Mouse (Mus musculus) neural tube, embryonic 11.5 days (tissue): ENCODE measurements at regions not wholly inside any gene's neighbourhood (a gene's known extent, or its start where the extent isn't known, plus 50 kb on each side); places are given as distances from the start of the nearest gene placed in this dataset.

ENCODE experiments used
- ATAC-seq: fragments of 200-750 bp; cut with Nextera tagmentation; 2 replicates; pipeline ENCODE4 v1.8.0; 2017; ENCODE audit warnings: moderate number of reproducible peaks, mild to moderate bottlenecking, moderate TSS enrichment, moderate library complexity; ENCODE audit not compliant: insufficient read depth, low FRiP score, low TSS enrichment
- DNase-seq: peaks from one replicate; pipeline ENCODE4 v3.0.0-alpha.2; 2015; ENCODE audit warnings: low spot score
- H3K27ac ChIP-seq: fragments of 300-500 bp; sonication (generic); 2 replicates; pipeline ENCODE4 v1.5.1; 2014; ENCODE audit warnings: low read depth, mild to moderate bottlenecking, low read length
- H3K27me3 ChIP-seq: fragments of 300-500 bp; sonication (generic); 2 replicates; pipeline ENCODE4 v1.6.1; 2014; ENCODE audit warnings: mild to moderate bottlenecking, low read length, mixed read lengths; ENCODE audit not compliant: control insufficient read depth, insufficient read depth
- H3K36me3 ChIP-seq: fragments of 300-500 bp; sonication (generic); 2 replicates; pipeline ENCODE4 v1.6.1; 2014; ENCODE audit warnings: mild to moderate bottlenecking, low read length, moderate library complexity, mixed read lengths; ENCODE audit not compliant: control insufficient read depth, insufficient read depth
- H3K4me1 ChIP-seq: fragments of 300-500 bp; sonication (generic); 2 replicates; pipeline ENCODE4 v1.6.1; 2014; ENCODE audit warnings: low read length, mixed read lengths; ENCODE audit not compliant: control insufficient read depth, insufficient read depth
- H3K4me2 ChIP-seq: fragments of 300-500 bp; sonication (generic); 2 replicates; pipeline ENCODE4 v1.6.1; 2014; ENCODE audit warnings: low read depth, mild to moderate bottlenecking, moderate library complexity
- H3K4me3 ChIP-seq: fragments of 300-500 bp; sonication (generic); 2 replicates; pipeline ENCODE4 v1.5.1; 2014; ENCODE audit warnings: low read depth, low read length
- H3K9ac ChIP-seq: fragments of 300-500 bp; sonication (generic); 2 replicates; pipeline ENCODE4 v1.6.1; 2014; ENCODE audit warnings: mild to moderate bottlenecking, low read length
- H3K9me3 ChIP-seq: fragments of 300-500 bp; sonication (generic); 2 replicates; pipeline ENCODE4 v1.6.1; 2016; ENCODE audit warnings: low read length; ENCODE audit not compliant: control insufficient read depth
- WGBS: fragments of 180-500 bp; shearing (Covaris S2); extraction: QIAGEN DNeasy Blood & Tissue Kit; methylation state at CpG from one replicate; pipeline ENCODE4 v1.1.7; 2014; 5-methylcytosine and 5-hydroxymethylcytosine counted together

DNA sequence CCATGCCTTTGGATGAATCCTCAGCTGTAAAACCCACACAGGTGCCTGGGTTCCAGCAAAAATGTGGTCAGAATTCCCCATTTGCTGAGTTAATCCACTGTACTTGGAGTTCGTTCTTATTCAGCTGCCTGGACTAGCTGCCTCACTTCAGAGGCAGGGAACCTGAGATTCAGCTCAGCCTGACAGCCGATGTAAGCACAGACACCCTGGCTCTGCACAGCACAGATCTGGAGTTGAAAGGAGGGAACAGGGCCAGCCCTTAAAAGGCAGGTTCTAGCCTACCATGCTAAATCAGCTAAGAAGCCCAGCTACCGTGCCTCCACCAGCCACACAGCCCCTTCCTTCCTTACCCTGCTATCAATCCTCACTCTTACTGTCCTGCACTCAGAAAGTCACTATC lies 306.0 kb downstream of the Mroh4 start:
- Histone ChIP-seq H3K36me3 (no peaks in the 10 kb centered on the region), H3K9ac (no peak overlapping the region), H3K4me3 (no peak overlapping the region), H3K27ac (no peak overlapping the region), H3K4me2 (no peak overlapping the region), H3K4me1 (no peaks in the 10 kb centered on the region), H3K9me3 (no peaks in the 10 kb centered on the region), H3K27me3 (no peaks in the 10 kb centered on the region)
- 81% methylated on average over 3 of the region's 3 CpGs for WGBS
- DNase-seq (peak; percentile 2), ATAC-seq (no peak)

DNA sequence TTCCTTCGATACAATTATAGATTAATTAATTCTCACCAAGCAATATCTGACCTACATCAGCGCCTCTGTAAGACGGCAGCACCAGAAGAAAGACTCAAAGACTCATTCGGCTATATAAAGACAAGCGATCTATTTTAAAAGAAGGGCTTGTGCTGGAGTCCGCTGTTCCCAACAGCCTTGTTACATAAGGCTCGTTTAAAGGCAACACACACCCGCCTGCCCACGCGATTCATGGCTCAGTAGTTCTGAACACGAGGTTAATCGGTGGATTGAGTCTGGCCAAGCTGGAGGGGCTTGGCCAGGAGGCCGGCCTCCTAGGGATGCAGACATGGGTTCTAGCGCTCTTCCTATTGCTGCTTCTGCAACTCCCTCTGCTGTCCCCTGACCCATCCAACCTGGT lies 306.9 kb downstream of the Mroh4 start:
- H3K9me3 ChIP-seq = no peaks in the 10 kb centered on the region
- H3K9ac ChIP-seq = no peak overlapping the region
- 74% methylated on average over 14 of the region's 14 CpGs for WGBS
- H3K27ac ChIP-seq = no peak overlapping the region
- no peaks in the 10 kb centered on the region for H3K27me3 ChIP-seq
- no peak for ATAC-seq
- H3K4me1 ChIP-seq = no peaks in the 10 kb centered on the region
- H3K4me2 ChIP-seq = no peak overlapping the region
- H3K36me3 ChIP-seq = no peaks in the 10 kb centered on the region
- H3K4me3 ChIP-seq = no peak overlapping the region
- DNase-seq = no peak

DNA sequence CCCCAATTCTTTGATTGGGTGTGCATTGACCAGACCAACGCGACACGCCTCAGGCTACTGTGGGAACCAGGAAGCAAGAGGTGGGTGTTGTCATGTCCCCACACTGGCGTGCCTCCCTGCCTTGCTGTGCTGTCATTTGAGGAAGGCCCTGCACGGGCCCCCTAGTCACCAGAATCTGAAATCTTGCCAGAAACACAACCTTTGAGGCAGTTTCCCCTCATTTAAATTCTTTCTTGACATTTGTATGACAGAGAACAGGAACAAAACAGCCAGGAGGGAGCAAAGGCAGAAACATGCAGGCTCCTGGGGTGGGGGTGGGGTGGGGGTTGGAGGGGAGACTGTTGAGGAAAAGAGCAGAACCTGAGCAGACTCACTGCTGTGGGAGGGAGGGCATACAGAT lies 309.5 kb downstream of the Mroh4 start:
- Histone ChIP-seq H3K9ac (no peak overlapping the region), H3K4me2 (no peak overlapping the region), H3K27me3 (no peaks in the 10 kb centered on the region), H3K4me1 (no peaks in the 10 kb centered on the region), H3K4me3 (no peak overlapping the region), H3K27ac (no peak overlapping the region), H3K9me3 (no peaks in the 10 kb centered on the region), H3K36me3 (no peaks in the 10 kb centered on the region)
- DNase-seq (no peak), ATAC-seq (no peak)
- 76% methylated on average over 5 of the region's 5 CpGs for WGBS

DNA sequence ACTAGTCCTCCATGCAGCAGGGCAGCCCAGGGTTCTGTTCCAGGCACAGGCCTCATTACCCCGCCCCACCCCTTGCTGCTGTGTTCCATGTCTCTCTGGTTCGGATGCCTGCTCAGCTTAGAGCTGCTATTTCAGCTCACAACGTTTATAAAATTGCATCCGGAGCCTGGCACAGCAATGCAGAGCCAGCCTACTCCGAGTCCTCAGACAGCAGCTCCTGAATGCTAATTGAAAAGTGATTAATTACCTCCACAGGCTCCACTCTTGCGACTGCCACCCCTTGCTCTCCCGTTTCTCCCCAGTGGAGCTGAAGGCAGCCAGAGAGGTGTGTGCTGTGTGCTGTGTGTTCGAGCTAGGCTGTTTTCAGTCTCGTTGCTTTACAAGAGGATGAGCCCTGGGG lies 310.6 kb downstream of the Mroh4 start:
- H3K9ac ChIP-seq = no peak overlapping the region
- no peaks in the 10 kb centered on the region for H3K27me3 ChIP-seq
- 35% methylated on average over 9 of the region's 9 CpGs for WGBS
- no peak overlapping the region for H3K4me3 ChIP-seq
- ATAC-seq = no peak
- H3K36me3 ChIP-seq = no peaks in the 10 kb centered on the region
- H3K27ac ChIP-seq = no peak overlapping the region
- no peaks in the 10 kb centered on the region for H3K9me3 ChIP-seq
- no peak for DNase-seq
- H3K4me2 ChIP-seq = no peak overlapping the region
- H3K4me1 ChIP-seq = no peaks in the 10 kb centered on the region

DNA sequence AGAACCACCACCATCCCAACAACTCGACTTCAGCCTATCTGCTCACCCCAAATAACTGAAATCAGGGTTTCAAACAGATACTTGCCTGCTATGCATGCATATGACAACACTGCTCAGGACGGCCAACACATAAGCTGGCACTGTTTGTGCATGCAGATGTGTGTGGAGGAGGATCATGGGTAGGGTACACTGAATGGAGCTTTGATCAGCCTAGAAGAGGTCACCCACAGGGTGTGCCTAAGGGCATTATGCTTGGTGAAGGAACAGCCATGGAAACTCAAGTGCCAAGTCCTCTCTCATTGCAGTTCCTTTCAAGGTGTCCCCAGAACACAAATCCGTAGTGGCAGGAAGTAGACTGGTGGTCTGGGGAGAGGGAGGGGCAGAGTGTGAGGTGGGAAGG lies 316.7 kb downstream of the Mroh4 start:
- H3K9ac ChIP-seq = no peak overlapping the region
- no peaks in the 10 kb centered on the region for H3K36me3 ChIP-seq
- no peak for ATAC-seq
- no peaks in the 10 kb centered on the region for H3K4me1 ChIP-seq
- no peaks in the 10 kb centered on the region for H3K9me3 ChIP-seq
- H3K27ac ChIP-seq = no peak overlapping the region
- no peak for DNase-seq
- H3K4me2 ChIP-seq = no peak overlapping the region
- WGBS = 68% methylated on average over 3 of the region's 3 CpGs
- H3K27me3 ChIP-seq = no peaks in the 10 kb centered on the region
- H3K4me3 ChIP-seq = no peak overlapping the region

DNA sequence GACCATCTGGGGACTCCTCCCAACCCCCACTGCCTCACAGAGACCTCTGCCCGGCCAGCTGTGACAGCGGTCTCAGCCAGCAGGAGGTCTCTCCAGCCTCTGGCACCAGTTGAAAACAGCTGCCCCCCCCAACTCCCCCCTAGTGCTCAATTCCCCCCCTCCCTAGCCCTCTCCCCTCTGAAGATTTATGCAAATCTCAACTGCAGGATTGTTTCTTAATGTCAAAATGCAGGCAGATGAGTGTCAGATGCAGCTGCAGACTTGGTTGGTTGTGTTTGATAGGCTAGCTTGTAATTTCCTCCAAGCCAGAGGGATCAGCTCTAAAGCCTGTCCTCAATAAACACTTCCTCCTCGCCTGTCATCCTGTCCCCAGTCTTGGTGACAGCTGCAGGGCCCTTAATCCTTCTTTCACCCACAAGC lies 317.7 kb downstream of the Mroh4 start:
- DNase-seq = no peak
- no peak for ATAC-seq

DNA sequence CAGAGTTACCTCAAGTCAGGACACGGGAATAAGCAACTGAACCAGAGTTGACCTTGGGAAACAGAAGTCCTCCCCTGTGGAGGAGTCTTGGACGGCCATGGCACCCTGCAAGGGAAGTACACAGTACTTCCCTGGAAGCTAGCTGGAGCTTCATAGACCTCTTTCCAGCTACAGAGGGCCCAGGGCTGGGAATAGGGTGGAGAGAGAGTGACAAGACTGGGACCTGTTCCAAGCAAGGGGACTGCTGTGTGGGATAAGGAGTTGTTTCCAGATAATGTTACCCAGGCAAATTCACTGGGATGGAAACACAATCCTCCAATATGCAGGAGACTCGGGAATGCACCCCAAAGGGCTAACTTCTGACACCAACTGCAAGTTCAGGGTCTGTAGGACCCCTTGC lies 325.1 kb downstream of the Mroh4 start:
- 64% methylated on average over 3 of the region's 3 CpGs for WGBS
- Histone ChIP-seq H3K4me1 (no peaks in the 10 kb centered on the region), H3K9me3 (no peaks in the 10 kb centered on the region), H3K27me3 (no peaks in the 10 kb centered on the region), H3K9ac (no peak overlapping the region), H3K27ac (no peak overlapping the region), H3K4me3 (no peak overlapping the region), H3K36me3 (no peaks in the 10 kb centered on the region), H3K4me2 (no peak overlapping the region)
- ATAC-seq (no peak), DNase-seq (no peak)

More for the DNA sequence above, 317.7 kb downstream of the Mroh4 start:
- H3K27ac ChIP-seq = no peak overlapping the region
- H3K4me1 ChIP-seq = no peaks in the 10 kb centered on the region
- H3K27me3 ChIP-seq = no peaks in the 10 kb centered on the region
- H3K36me3 ChIP-seq = no peaks in the 10 kb centered on the region
- H3K4me3 ChIP-seq = no peak overlapping the region
- 29% methylated on average over 3 of the region's 3 CpGs for WGBS
- no peaks in the 10 kb centered on the region for H3K9me3 ChIP-seq
- no peak overlapping the region for H3K9ac ChIP-seq
- H3K4me2 ChIP-seq = no peak overlapping the region

DNA sequence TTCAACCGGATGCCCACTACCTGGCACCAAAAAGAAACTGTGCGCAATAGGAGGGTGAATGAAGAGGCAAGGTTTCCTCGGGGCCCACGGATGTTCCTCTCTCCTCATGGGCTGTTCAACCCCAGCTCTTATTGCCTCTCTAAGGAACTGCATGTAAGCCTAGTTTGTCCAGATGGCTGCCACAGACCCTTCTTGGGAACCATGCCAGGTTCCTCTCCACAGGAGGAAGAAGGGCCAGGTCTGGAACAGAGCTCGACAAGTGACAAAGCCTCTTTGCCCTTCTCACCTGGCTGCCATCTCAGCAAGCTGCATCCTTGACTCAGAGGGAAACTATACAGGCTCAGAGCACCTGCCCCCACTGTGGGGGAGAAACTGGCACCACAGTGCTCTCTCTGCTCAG lies 329.6 kb downstream of the Mroh4 start:
- Histone ChIP-seq H3K27me3 (no peaks in the 10 kb centered on the region), H3K4me2 (no peak overlapping the region), H3K36me3 (no peaks in the 10 kb centered on the region), H3K4me1 (no peaks in the 10 kb centered on the region), H3K9ac (no peak overlapping the region), H3K27ac (no peak overlapping the region), H3K4me3 (no peak overlapping the region), H3K9me3 (no peaks in the 10 kb centered on the region)
- DNase-seq (no peak), ATAC-seq (no peak)
- WGBS = 97% methylated on average over 5 of the region's 5 CpGs

DNA sequence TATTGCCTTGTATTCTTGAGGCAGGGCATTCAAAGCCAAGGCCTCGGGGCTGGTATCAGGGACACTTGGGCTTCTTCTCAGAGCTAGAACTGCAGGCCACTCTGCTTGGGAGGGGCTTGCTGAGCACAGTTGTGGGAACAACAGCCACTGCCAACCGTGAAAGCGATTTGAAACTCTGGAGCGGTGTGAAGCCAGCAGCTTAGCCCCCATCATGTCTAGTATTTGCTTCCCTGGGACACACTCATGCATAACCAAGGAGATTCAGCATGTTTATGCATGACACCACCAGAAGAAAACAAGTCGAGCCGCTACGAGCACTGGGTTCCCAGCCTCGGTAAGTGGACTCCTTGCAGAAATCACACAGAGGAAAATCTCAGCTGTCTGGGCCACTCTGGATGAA lies 339.9 kb downstream of the Mroh4 start:
- no peaks in the 10 kb centered on the region for H3K27me3 ChIP-seq
- H3K4me2 ChIP-seq = no peak overlapping the region
- H3K36me3 ChIP-seq = no peaks in the 10 kb centered on the region
- H3K9me3 ChIP-seq = no peaks in the 10 kb centered on the region
- DNase-seq = no peak
- no peaks in the 10 kb centered on the region for H3K4me1 ChIP-seq
- 64% methylated on average over 8 of the region's 8 CpGs for WGBS
- H3K4me3 ChIP-seq = no peak overlapping the region
- no peak overlapping the region for H3K27ac ChIP-seq
- ATAC-seq = no peak
- no peak overlapping the region for H3K9ac ChIP-seq
